Mouse (Mus musculus) heart, postnatal 0 days (tissue): Measurements from ENCODE around the gene Clstn3. TPM values are rescaled to one million over a fixed set of nuclear protein-coding genes. Genes with fewer than 3 reads are reported as not detected.
"Not testable (repeated sequence)": the region's sequence is repeated elsewhere in the genome, so short reads cannot be mapped to it uniquely, and the experiment has no call there.

ENCODE experiments used
- ATAC-seq: fragments of 200-750 bp; cut with Nextera tagmentation; 2 replicates; pipeline ENCODE4 v1.8.0; 2017; ENCODE audit warnings: low read depth, moderate number of reproducible peaks, moderate library complexity; ENCODE audit not compliant: insufficient read depth
- DNase-seq: peaks from one replicate; pipeline ENCODE4 v3.0.0-alpha.2; 2016; ENCODE audit warnings: low spot score
- H3K27ac ChIP-seq: fragments of 300-500 bp; sonication (generic); 2 replicates; pipeline ENCODE4 v1.5.1; 2014; ENCODE audit warnings: low read depth, mild to moderate bottlenecking
- H3K27me3 ChIP-seq: fragments of 300-500 bp; sonication (generic); 2 replicates; pipeline ENCODE4 v1.6.1; 2014; ENCODE audit warnings: low read length, mixed read lengths; ENCODE audit not compliant: control insufficient read depth, insufficient read depth
- H3K36me3 ChIP-seq: fragments of 300-500 bp; sonication (generic); replicated peaks from 2 replicates; pipeline ENCODE4 v1.6.1; 2014; ENCODE audit warnings: low read length, mixed read lengths; ENCODE audit not compliant: control insufficient read depth, insufficient read depth
- H3K4me1 ChIP-seq: fragments of 300-500 bp; sonication (generic); 2 replicates; pipeline ENCODE4 v1.6.1; 2014; ENCODE audit warnings: antibody characterized with exemption; ENCODE audit not compliant: control insufficient read depth, insufficient read depth
- H3K4me2 ChIP-seq: fragments of 300-500 bp; sonication (generic); 2 replicates; pipeline ENCODE4 v1.6.1; 2014; ENCODE audit warnings: low read depth, mild to moderate bottlenecking, low read length, moderate library complexity
- H3K4me3 ChIP-seq: fragments of 300-500 bp; sonication (generic); 2 replicates; pipeline ENCODE4 v1.5.1; 2014; ENCODE audit warnings: low read depth, low read length
- H3K9ac ChIP-seq: fragments of 300-500 bp; sonication (generic); replicated peaks from 2 replicates; pipeline ENCODE4 v1.6.1; 2014; ENCODE audit warnings: low read depth, low read length, mixed read lengths
- H3K9me3 ChIP-seq: fragments of 300-500 bp; sonication (generic); replicated peaks from 2 replicates; pipeline ENCODE4 v1.6.1; 2016; ENCODE audit warnings: low read length; ENCODE audit not compliant: control insufficient read depth
- CTCF ChIP-seq: IDR thresholded peaks from 2 replicates; pipeline ENCODE4 v1.5.1; 2016; ENCODE audit warnings: antibody characterized with exemption, control low read depth, low read depth
- EP300 ChIP-seq: IDR thresholded peaks from 2 replicates; pipeline ENCODE4 v1.6.1; 2016; ENCODE audit warnings: antibody characterized with exemption, low read depth
- WGBS: fragments of 180-500 bp; shearing (Covaris S2); extraction: QIAGEN DNeasy Blood & Tissue Kit; methylation state at CpG from one replicate; pipeline ENCODE4 v1.1.7; 2014; 5-methylcytosine and 5-hydroxymethylcytosine counted together
- polyA plus RNA-seq: library from polyadenylated mRNA; unstranded; fragments of >200 nt; fragmentation: Nextera tagmentation; extraction: Ambion mirVana; gene quantifications from 2 replicates; pipeline ENCODE4 v1.2.1, GENCODE M21; 2015
- total RNA-seq: library from RNA; depleted of rRNA; stranded (reverse); fragments of >200 nt; gene quantifications from 2 replicates; pipeline ENCODE4 v1.2.3, GENCODE M21; 2014; ENCODE audit warnings: low replicate concordance

Gene Clstn3
- total and polyA plus RNA-seq, 2 experiments from 2014 or later, result 0.16 to 0.84 TPM

DNA sequence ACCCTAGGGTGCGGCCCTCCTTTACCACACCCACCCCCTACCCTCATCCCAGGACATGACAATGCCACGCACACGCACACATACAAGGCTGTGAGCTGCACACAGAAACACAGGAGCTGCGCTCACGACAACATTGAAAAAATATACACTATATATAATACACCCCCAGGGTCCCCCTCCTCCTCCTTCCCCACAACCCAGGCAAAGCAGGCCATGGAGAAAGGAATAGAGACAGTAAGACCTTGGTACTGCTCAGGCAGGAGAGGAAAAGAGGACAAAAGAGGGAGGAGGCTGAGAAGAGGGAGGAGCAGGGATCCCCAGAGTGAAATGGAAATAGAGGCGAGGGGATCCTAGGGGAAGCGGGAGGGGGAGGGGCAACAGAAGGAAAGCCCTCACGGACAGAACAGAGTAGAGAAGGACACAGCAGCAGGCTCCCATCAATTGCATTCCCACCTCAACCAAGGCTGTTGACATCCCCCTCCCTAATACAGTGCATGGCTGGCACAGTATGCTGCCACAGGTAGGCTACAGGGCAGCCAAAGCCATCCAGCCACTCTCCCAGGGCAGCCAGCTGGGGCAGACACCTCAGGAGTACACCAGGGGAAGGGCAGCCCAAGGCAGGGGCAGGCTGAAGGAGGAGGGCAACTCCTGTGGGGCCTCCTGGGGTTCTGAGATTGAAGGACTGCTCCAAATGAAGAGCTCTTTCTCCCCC lies 33.7 kb downstream of the Clstn3 start:
- no peaks in the 10 kb centered on the region for H3K9me3 ChIP-seq
- DNase-seq (no peak), ATAC-seq (no peak)
- H3K27me3 ChIP-seq, result peaks cover 43% of the 10 kb centered on the region
- 54% methylated on average over 8 of the region's 8 CpGs for WGBS
- H3K4me1 ChIP-seq, result peaks cover 16% of the 10 kb centered on the region
- H3K9ac ChIP-seq, result no peak overlapping the region
- no peaks in the 10 kb centered on the region for H3K36me3 ChIP-seq
- no peak overlapping the region for H3K27ac ChIP-seq
- TF ChIP-seq CTCF, result no peak
- no peak for TF ChIP-seq EP300
- H3K4me3 ChIP-seq, result no peak overlapping the region
- no peak overlapping the region for H3K4me2 ChIP-seq

DNA sequence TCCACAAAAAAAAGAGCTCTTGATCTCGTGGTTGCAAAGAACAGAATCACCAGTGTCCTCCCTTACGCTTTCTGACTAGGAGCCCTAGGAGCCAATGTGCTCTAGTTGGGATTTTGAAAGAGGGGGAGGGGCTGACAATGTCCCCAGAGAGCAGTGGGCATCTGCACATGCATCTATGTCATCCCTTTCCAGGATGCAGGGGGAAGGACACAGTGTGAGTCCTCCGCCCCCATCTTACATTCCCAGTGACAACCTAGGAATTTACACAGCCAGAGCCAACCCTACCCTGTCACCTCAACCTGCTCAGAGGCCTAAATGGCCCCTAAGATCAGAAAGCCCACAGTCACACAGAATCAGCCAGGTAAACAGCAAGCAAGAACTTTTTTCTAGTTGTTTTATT lies 34.2 kb downstream of the Clstn3 start:
- WGBS, result 77% methylated on average over 3 of the region's 3 CpGs
- ATAC-seq, result no peak
- H3K4me3 ChIP-seq, result no peak overlapping the region
- peaks cover 16% of the 10 kb centered on the region for H3K4me1 ChIP-seq
- DNase-seq, result no peak
- H3K9ac ChIP-seq, result no peak overlapping the region
- no peak overlapping the region for H3K27ac ChIP-seq
- H3K27me3 ChIP-seq, result peaks cover 43% of the 10 kb centered on the region
- H3K36me3 ChIP-seq, result no peaks in the 10 kb centered on the region
- H3K9me3 ChIP-seq, result no peaks in the 10 kb centered on the region
- no peak overlapping the region for H3K4me2 ChIP-seq
- no peak for TF ChIP-seq EP300
- TF ChIP-seq CTCF, result no peak

DNA sequence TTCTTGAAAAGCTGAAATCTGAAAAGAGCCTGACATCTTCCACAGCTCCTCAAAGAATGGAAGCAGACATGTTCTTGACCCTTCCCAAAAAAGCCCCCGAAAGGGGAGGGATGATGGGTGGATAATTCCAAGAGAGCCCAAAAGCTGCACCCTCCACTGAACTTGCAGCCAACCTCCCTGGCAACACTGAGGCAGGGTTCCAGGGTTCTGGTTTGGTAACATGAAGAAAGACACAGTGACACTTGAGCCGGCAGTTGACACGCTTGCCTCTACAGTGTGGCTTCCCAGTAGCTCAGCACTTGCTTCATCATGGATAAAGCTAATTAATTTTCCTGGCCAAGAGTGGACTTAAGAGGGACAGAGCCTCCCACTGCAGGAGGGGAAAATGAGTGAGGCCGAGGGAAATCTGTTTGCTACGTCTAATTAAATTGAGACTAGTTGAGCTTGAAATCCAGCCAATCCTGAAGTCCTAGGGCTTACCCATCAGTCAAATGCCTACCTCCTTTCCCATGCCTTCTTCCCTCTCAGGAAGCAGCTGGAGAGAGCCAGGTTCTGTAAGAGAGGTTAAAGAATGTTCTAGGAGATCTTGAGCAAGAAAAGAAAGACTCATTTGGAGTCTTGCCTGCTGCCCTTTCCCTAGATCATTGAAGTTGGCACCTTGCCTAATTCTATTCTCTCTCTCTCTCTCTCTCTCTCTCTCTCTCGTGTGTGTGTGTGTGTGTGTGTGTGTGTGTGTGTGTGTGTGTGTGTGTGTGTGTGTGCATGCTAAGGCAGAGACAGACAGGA lies 36.6 kb downstream of the Clstn3 start:
- Histone ChIP-seq H3K36me3 (no peaks in the 10 kb centered on the region), H3K4me1 (peaks cover 16% of the 10 kb centered on the region), H3K9me3 (no peaks in the 10 kb centered on the region), H3K4me3 (no peak overlapping the region), H3K9ac (no peak overlapping the region), H3K27ac (no peak overlapping the region), H3K4me2 (no peak overlapping the region), H3K27me3 (peaks cover 38% of the 10 kb centered on the region)
- ATAC-seq, result no peak
- 53% methylated on average over 6 of the region's 6 CpGs for WGBS
- no peak for DNase-seq
- TF ChIP-seq CTCF, result no peak

DNA sequence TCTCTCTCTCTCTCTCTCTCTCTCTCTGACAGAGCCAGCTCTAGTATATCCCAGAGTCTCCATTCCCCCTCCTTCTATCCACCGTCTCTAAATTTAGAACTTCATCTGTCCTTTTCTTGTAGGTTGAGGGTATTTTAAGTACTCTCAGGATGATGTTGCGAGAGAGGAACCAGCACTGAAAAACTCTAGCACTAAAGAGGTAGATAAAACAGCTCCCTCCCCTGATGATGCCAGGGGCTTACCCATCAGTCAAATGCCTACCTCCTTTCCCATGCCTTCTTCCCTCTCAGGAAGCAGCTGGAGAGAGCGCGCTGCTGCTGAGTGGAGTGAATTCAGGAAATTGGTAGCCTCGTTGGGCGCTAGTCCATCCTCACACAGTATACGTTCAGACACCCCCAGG lies 37.3 kb downstream of the Clstn3 start:
- TF ChIP-seq EP300, result no peak
- 42% methylated on average over 7 of the region's 7 CpGs for WGBS
- peaks cover 16% of the 10 kb centered on the region for H3K4me1 ChIP-seq
- DNase-seq, result no peak
- H3K27me3 ChIP-seq, result peaks cover 31% of the 10 kb centered on the region
- no peak overlapping the region for H3K4me2 ChIP-seq
- no peak overlapping the region for H3K9ac ChIP-seq
- ATAC-seq, result no peak
- H3K36me3 ChIP-seq, result no peaks in the 10 kb centered on the region
- H3K4me3 ChIP-seq, result no peak overlapping the region
- H3K27ac ChIP-seq, result no peak overlapping the region
- no peaks in the 10 kb centered on the region for H3K9me3 ChIP-seq

DNA sequence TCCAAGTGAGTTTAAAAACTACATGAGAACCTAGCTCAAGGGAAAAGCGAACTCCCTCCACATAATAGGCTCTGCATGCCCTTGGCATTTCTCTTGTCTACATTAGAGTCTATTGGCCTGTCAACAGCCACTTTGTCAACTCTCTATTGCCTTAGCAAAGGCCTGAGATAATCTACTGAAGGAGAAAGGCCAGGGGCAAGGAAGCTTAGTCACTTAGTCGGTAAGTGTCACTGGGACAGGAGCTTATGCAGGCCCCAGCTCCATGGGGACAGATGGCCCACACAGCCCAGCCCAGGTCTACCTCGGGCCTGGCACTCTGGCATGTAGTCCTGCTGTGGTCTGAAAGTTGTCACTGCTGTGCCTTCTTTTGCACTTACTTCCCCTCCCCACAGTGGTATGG lies 38.0 kb downstream of the Clstn3 start:
- Histone ChIP-seq H3K4me2 (no peak overlapping the region), H3K9me3 (no peaks in the 10 kb centered on the region), H3K36me3 (no peaks in the 10 kb centered on the region), H3K9ac (no peak overlapping the region), H3K4me1 (peaks cover 16% of the 10 kb centered on the region), H3K27me3 (peaks cover 24% of the 10 kb centered on the region), H3K27ac (no peak overlapping the region), H3K4me3 (no peak overlapping the region)
- ATAC-seq (peak; percentile 66), DNase-seq (peak; percentile 35)
- WGBS, result 12% methylated on average over 3 of the region's 3 CpGs
- no peak for TF ChIP-seq CTCF
- TF ChIP-seq EP300, result no peak

DNA sequence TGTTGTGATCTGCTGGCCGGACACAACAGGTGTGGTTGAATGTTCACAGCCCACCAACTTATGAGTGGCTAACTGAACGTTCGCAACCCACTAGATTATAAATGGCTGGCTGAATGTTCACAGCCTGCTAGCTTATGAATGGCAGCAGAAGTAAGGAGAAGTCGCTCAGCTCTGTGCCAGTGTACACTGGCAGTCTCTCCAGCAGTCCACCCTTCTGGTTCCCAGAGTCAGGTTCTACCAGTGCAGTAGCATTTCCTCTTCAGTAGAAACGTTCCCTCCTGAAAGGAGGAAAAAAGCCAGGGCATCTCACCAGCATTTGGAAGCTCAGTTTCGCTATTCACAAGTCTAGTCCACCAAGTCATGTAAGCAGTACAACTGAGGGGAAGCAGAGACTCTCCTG lies 39.1 kb downstream of the Clstn3 start:
- TF ChIP-seq EP300 (no peak), CTCF (no peak)
- 58% methylated on average over 6 of the region's 6 CpGs for WGBS
- H3K9ac ChIP-seq, result no peak overlapping the region
- H3K4me3 ChIP-seq, result no peak overlapping the region
- no peak overlapping the region for H3K4me2 ChIP-seq
- ATAC-seq (no peak), DNase-seq (no peak)
- no peaks in the 10 kb centered on the region for H3K9me3 ChIP-seq
- H3K27me3 ChIP-seq, result peaks cover 16% of the 10 kb centered on the region
- H3K36me3 ChIP-seq, result no peaks in the 10 kb centered on the region
- H3K4me1 ChIP-seq, result peaks cover 16% of the 10 kb centered on the region
- H3K27ac ChIP-seq, result no peak overlapping the region

DNA sequence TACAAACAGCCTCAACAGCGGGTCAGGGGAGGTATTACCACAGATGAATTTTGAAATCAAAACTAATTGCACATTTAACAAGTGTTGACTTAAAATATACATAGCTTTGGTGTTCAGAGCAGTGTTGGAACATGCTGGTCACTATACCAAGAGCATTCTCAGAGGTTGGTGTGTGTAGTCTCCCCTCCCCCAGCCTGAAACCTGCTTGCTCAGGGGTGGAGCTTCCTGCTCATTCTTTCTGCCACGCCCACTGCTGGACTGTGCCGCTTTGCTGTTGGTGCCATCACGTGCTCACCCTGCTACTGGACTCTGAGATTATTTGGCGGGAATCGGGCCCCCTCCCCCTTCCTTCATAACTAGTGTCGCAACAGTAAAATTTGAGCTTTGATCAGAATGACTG lies 39.6 kb downstream of the Clstn3 start:
- 49% methylated on average over 7 of the region's 7 CpGs for WGBS
- not testable (repeated sequence) for ATAC-seq, H3K27ac ChIP-seq, DNase-seq, H3K36me3 ChIP-seq, H3K4me3 ChIP-seq, H3K9ac ChIP-seq, H3K4me2 ChIP-seq, H3K9me3 ChIP-seq
- H3K27me3 ChIP-seq, result peaks cover 11% of the 10 kb centered on the region
- H3K4me1 ChIP-seq, result peaks cover 16% of the 10 kb centered on the region
